Mouse (Mus musculus) liver, postnatal 0 days (tissue): ENCODE data around the gene Mcu. TPM values are rescaled to one million over a fixed set of nuclear protein-coding genes. Genes with fewer than 3 reads are reported as not detected.

Experiments
- ATAC-seq: fragments of 200-750 bp; cut with Nextera tagmentation; 2 replicates; pipeline ENCODE4 v1.8.0; 2017; ENCODE audit warnings: mild to moderate bottlenecking, moderate library complexity
- DNase-seq: peaks from one replicate; pipeline ENCODE4 v3.0.0-alpha.2; 2016
- H3K27ac ChIP-seq: fragments of 300-500 bp; sonication (generic); 2 replicates; pipeline ENCODE4 v1.5.1; 2014; ENCODE audit warnings: antibody characterized with exemption, moderate library complexity, mild to moderate bottlenecking, low read depth
- H3K27me3 ChIP-seq: fragments of 300-500 bp; sonication (generic); 2 replicates; pipeline ENCODE4 v1.6.1; 2014; ENCODE audit warnings: low read length, control low read depth, mixed read lengths; ENCODE audit not compliant: insufficient read depth
- H3K36me3 ChIP-seq: fragments of 300-500 bp; sonication (generic); replicated peaks from 2 replicates; pipeline ENCODE4 v1.6.1; 2014; ENCODE audit warnings: mild to moderate bottlenecking, control low read depth, low read length, moderate library complexity, mixed read lengths; ENCODE audit not compliant: insufficient read depth
- H3K4me1 ChIP-seq: fragments of 300-500 bp; sonication (generic); 2 replicates; pipeline ENCODE4 v1.6.1; 2014; ENCODE audit warnings: antibody characterized with exemption, mild to moderate bottlenecking, control low read depth; ENCODE audit not compliant: insufficient read depth
- H3K4me2 ChIP-seq: fragments of 300-500 bp; sonication (generic); 2 replicates; pipeline ENCODE4 v1.6.1; 2014; ENCODE audit warnings: low read depth, mild to moderate bottlenecking, low read length, moderate library complexity, mixed read lengths
- H3K4me3 ChIP-seq: fragments of 300-500 bp; sonication (generic); 2 replicates; pipeline ENCODE4 v1.5.1; 2014; ENCODE audit warnings: low read depth, low read length
- H3K9ac ChIP-seq: fragments of 300-500 bp; sonication (generic); replicated peaks from 2 replicates; pipeline ENCODE4 v1.6.1; 2014; ENCODE audit warnings: mild to moderate bottlenecking, moderate library complexity
- H3K9me3 ChIP-seq: fragments of 300-500 bp; sonication (generic); 2 replicates; pipeline ENCODE4 v1.6.1; 2016; ENCODE audit warnings: mild to moderate bottlenecking, control low read depth, low read length, mixed read lengths
- CTCF ChIP-seq: sonication (generic); IDR thresholded peaks from 2 replicates; pipeline ENCODE4 v1.5.1; 2016; ENCODE audit warnings: antibody characterized with exemption, low read depth
- EP300 ChIP-seq: IDR thresholded peaks from 2 replicates; pipeline ENCODE4 v1.6.1; 2016; ENCODE audit warnings: antibody characterized with exemption, low read depth, mild to moderate bottlenecking
- WGBS: fragments of 180-500 bp; shearing (Covaris S2); extraction: QIAGEN DNeasy Blood & Tissue Kit; methylation state at CpG from one replicate; pipeline ENCODE4 v1.1.7; 2014; ENCODE audit not compliant: insufficient replicate concordance; 5-methylcytosine and 5-hydroxymethylcytosine counted together
- polyA plus RNA-seq: library from polyadenylated mRNA; unstranded; fragments of >200 nt; fragmentation: Nextera tagmentation; extraction: Ambion mirVana; gene quantifications from 2 replicates; pipeline ENCODE4 v1.2.1, GENCODE M21; 2015

The Mcu gene
- polyA plus RNA-seq, 1 experiment from 2014 or later: 13.5 TPM

GRCm38 (mm10) chr10:59519411-59519810 is 97.1 kb downstream of the Mcu start:
- WGBS: 76% methylated on average over 3 of the region's 3 CpGs
- no peak for DNase-seq
- no peak for ATAC-seq

GRCm38 (mm10) chr10:59517201-59517600 is 99.3 kb downstream of the Mcu start:
- WGBS: 86% methylated on average over 13 of the region's 13 CpGs
- no peak overlapping the region for H3K4me2 ChIP-seq
- no peaks in the 10 kb centered on the region for H3K36me3 ChIP-seq
- H3K4me1 ChIP-seq: no peaks in the 10 kb centered on the region
- H3K9me3 ChIP-seq: no peaks in the 10 kb centered on the region
- no peak overlapping the region for H3K27ac ChIP-seq
- H3K4me3 ChIP-seq: no peak overlapping the region
- DNase-seq (no peak), ATAC-seq (no peak)
- H3K9ac ChIP-seq: no peak overlapping the region
- TF ChIP-seq CTCF (no peak), EP300 (no peak)
- H3K27me3 ChIP-seq: no peaks in the 10 kb centered on the region

More at GRCm38 (mm10) chr10:59519411-59519810, 97.1 kb downstream of the Mcu start:
- Histone ChIP-seq H3K27me3 (no peaks in the 10 kb centered on the region), H3K4me1 (0 out of 2 replicates have a peak, but pooled peaks cover 2% of the 10 kb centered on the region), H3K9me3 (no peaks in the 10 kb centered on the region), H3K9ac (no peak overlapping the region), H3K36me3 (no peaks in the 10 kb centered on the region), H3K4me3 (no peak overlapping the region), H3K4me2 (no peak overlapping the region), H3K27ac (no peak overlapping the region)
- TF ChIP-seq EP300: no peak
- no peak for TF ChIP-seq CTCF

- no peaks in the 10 kb centered on the region for H3K4me1 ChIP-seq
- H3K9me3 ChIP-seq: no peaks in the 10 kb centered on the region
- no peak overlapping the region for H3K4me2 ChIP-seq
- TF ChIP-seq EP300 (no peak), CTCF (no peak)
- no peaks in the 10 kb centered on the region for H3K36me3 ChIP-seq
- H3K27me3 ChIP-seq: no peaks in the 10 kb centered on the region
- WGBS: 78% methylated on average over 15 of the region's 15 CpGs
- H3K9ac ChIP-seq: no peak overlapping the region
- ATAC-seq (no peak), DNase-seq (no peak)
- no peak overlapping the region for H3K27ac ChIP-seq
- no peak overlapping the region for H3K4me3 ChIP-seq
Observed at GRCm38 (mm10) chr10:59514739-59515464, 101.6 kb downstream of the Mcu start.

GRCm38 (mm10) chr10:59512173-59512572 is 104.3 kb downstream of the Mcu start:
- 90% methylated on average over 9 of the region's 9 CpGs for WGBS

GRCm38 (mm10) chr10:59511427-59511963 is 105.0 kb downstream of the Mcu start:
- Histone ChIP-seq H3K4me1 (no peaks in the 10 kb centered on the region), H3K27ac (no peak overlapping the region), H3K36me3 (no peaks in the 10 kb centered on the region), H3K4me2 (no peak overlapping the region), H3K4me3 (no peak overlapping the region), H3K9ac (no peak overlapping the region), H3K27me3 (no peaks in the 10 kb centered on the region), H3K9me3 (no peaks in the 10 kb centered on the region)
- 0 out of 2 replicates have a peak, but pooled peaks have one; percentile 9 for TF ChIP-seq EP300
- no peak for TF ChIP-seq CTCF
- 49% methylated on average over 14 of the region's 14 CpGs for WGBS
- DNase-seq (no peak), ATAC-seq (no peak)

More at GRCm38 (mm10) chr10:59512173-59512572, 104.3 kb downstream of the Mcu start:
- Histone ChIP-seq H3K4me3 (no peak overlapping the region), H3K9me3 (no peaks in the 10 kb centered on the region), H3K9ac (no peak overlapping the region), H3K36me3 (no peaks in the 10 kb centered on the region), H3K27me3 (no peaks in the 10 kb centered on the region), H3K27ac (no peak overlapping the region), H3K4me2 (no peak overlapping the region), H3K4me1 (no peaks in the 10 kb centered on the region)
- no peak for ATAC-seq
- TF ChIP-seq EP300 (no peak), CTCF (no peak)
- no peak for DNase-seq

GRCm38 (mm10) chr10:59510713-59511426 is 105.6 kb downstream of the Mcu start:
- no peak overlapping the region for H3K9ac ChIP-seq
- TF ChIP-seq EP300: no peak
- no peak for TF ChIP-seq CTCF
- WGBS: 66% methylated on average over 14 of the region's 14 CpGs
- no peak overlapping the region for H3K4me3 ChIP-seq
- H3K36me3 ChIP-seq: no peaks in the 10 kb centered on the region
- no peak for ATAC-seq
- no peaks in the 10 kb centered on the region for H3K4me1 ChIP-seq
- no peaks in the 10 kb centered on the region for H3K9me3 ChIP-seq
- no peaks in the 10 kb centered on the region for H3K27me3 ChIP-seq
- H3K4me2 ChIP-seq: no peak overlapping the region
- H3K27ac ChIP-seq: no peak overlapping the region
- no peak for DNase-seq
